Mouse (Mus musculus): Measurements from ENCODE around the gene Unc79.

Gene Unc79

DNA sequence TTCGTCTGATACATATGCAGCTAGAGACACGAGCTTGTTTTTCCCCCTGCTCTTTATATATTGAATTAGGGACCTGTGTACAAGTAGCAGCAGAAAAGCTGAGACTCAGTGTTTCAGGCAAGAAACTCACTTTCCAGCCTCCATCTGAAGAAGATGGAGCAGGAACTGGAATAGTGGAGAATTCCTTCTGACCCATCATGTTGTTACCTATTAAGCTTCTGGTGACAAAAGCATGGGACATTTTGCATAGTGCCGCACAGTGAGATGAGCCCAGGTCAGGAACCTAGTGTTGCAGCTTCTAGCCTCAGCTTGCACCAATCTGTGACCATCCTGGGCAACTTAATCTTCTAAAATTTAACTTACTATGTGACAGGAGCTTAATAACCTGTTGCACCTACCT lies 92.7 kb downstream of the Unc79 start:
- DNase-seq (ENCODE audit: low spot score), result no peak

DNA sequence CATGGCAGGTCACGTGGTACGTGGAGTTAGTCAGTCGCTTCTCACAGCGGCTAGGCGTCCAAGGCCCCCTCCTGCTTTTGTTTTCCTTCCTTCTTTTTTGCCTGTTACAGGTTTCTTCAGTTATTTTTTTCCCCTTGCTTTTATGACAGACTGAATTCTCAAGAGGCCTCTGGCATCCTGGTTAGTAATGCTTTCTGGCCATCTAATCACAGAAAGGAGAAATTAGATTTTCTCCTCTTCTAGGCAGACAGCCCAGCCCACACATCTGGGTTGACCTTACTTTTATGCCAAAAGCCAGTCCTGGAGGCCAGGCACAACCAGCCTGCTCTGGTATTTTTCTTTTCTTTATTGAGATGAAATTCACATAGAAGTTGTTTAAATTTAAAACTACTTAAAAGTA lies 94.1 kb downstream of the Unc79 start:
- DNase-seq (ENCODE audit: low spot score), result no peak

DNA sequence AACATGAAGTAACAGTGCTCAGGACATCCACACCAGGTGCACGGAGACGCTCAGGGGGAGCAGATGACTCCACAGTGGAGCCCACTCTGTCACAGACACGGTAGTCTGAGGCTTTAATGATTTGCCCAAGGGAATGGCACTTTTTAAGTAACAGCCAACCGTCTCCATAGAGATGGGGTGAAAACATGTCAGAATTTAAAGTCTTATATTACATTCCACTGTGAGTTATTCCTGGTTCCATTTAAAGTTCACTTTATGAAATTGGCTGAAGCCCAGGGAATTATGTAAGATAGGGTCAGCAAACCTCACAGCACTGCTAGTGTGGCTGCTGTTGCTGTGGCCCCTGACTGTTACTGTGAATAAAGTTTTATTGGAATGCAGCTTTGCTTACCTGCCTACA lies 95.8 kb downstream of the Unc79 start:
- no peak for DNase-seq (ENCODE audit: low spot score)

GRCm38 (mm10) chr12:103049865-103050264 lies 101.2 kb downstream of the Unc79 start:
- DNase-seq (ENCODE audit: low spot score), result no peak

DNA sequence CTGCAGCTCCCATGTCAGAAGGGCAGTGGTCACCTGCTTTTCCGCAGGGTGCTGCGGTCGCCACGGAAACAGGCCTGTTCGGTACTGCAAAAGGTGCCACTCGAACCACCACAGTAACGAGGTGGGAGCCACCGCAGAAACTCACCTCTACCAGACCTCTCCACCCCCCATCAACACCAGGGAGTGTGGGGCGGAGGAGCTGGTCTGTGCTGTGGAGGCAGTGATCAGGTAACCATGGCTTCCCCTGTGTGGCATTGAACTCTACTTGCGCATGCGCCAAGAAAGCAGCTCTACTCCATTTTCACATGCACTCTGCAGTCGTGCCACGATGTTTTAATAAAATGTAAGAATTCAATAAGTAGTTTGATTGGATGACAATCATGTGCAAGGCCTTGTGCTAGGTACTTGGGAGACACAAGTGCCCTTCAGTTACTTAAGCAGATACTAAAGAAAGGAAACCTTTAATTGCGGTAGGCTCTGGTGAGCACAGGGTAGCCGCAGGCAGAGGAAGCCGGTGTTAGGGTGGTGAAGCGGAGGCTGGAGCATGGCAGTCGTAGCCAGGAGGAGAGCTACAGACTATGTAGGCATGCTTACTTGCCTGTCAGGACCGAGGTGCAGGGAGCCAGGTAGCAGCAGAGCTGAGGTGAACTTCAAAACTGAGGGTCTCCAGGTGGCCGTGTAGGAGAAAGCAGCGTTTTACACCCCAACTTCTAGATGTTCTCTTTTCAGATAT lies 110.8 kb downstream of the Unc79 start:
- no peak for DNase-seq (ENCODE audit: low spot score)

GRCm38 (mm10) chr12:103060791-103061190 lies 112.1 kb downstream of the Unc79 start:
- DNase-seq (ENCODE audit: low spot score), result no peak

- DNase-seq (ENCODE audit: low spot score), result no peak
Measured at GRCm38 (mm10) chr12:103062133-103062532, 113.5 kb downstream of the Unc79 start.

- no peak for DNase-seq (ENCODE audit: low spot score)
Measured at GRCm38 (mm10) chr12:103064944-103065343, 116.3 kb downstream of the Unc79 start.

- DNase-seq (ENCODE audit: low spot score), result no peak
Measured at GRCm38 (mm10) chr12:103068161-103068560, 119.5 kb downstream of the Unc79 start.

GRCm38 (mm10) chr12:103069565-103069964 lies 120.9 kb downstream of the Unc79 start:
- DNase-seq (ENCODE audit: low spot score), result no peak

DNA sequence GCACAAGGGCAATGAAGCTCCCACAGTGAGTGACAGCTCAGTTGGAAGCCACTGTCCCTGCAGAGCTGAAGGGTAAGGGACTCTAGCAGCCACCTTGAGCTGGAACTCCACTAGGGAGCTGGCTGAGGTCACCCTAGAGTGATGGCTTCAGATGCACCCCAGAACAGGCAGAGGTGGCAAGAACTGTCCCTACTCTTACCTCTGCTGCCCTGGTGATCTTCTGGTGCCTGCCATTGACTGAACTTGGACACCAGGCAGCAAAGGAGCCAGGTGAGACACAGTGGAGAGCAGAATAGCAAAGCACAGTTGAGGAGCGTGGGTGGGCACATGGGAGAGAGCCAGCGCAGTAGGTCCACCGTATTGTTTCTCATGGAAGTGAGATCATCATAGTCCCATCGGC lies 125.3 kb downstream of the Unc79 start:
- DNase-seq (ENCODE audit: low spot score), result no peak

DNA sequence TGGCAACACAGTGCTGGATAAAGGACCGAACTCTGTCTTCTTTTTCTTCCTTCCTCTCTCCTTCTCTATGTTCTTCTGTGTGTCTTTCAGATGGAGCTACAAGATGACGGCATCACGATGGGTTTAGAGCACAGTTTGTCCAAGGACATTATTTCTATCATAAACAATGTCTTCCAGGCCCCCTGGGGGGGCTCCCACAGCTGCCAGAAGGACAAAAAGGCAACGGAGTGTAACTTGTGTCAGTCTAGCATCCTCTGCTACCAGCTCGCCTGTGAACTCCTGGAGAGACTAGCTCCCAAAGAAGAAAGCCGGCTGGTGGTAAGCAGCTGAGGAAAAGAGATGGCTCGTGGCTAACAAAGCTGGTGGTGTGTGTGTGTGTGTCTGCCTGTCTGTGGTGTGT lies 130.1 kb downstream of the Unc79 start:
- DNase-seq (ENCODE audit: low spot score), result no peak

DNA sequence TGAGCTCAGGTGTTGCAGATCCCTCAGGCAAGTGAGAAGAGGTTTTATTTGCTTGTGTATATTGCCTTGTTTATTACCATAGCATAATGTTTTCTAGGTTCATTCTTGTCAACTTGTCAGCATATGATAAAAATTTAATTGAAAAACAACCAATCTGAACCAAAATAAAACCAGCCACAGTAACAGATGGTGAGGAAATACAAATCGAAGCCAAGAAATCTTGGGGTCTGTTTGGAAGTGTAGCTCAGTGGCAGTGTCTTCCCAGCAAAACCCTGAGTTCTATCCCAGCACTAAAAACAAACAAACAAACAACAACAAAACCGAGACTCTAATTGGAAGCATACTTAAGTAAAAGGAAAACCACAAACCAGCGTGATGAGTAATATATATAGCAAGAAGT lies 131.4 kb downstream of the Unc79 start:
- DNase-seq (ENCODE audit: low spot score), result no peak

GRCm38 (mm10) chr12:103091831-103092230 lies 143.2 kb downstream of the Unc79 start:
- DNase-seq (ENCODE audit: low spot score), result no peak

DNA sequence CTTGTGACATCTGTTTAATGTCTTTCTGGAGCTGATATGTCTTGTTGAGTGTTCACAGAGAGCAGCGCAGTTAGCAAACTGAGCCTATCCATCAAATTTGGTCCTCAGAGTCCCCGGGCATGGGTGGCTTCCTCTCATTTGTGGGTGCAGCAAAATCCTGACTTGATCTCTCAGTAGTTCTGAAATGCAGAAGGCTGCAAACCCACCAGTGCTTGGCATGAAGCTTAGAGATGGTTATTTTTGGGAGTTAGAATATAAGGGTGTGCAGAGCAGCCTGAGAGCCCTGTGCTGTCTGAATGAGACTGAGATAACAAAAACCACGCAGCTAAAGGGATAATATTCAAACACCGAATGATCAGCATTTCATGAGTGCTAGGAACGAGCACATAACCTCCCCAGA lies 146.5 kb downstream of the Unc79 start:
- DNase-seq (ENCODE audit: low spot score), result no peak

- no peak for DNase-seq (ENCODE audit: low spot score)
Measured at GRCm38 (mm10) chr12:103099185-103099584, 150.5 kb downstream of the Unc79 start.

GRCm38 (mm10) chr12:103100088-103100487 lies 151.4 kb downstream of the Unc79 start:
- DNase-seq (ENCODE audit: low spot score), result peak; percentile 64

DNA sequence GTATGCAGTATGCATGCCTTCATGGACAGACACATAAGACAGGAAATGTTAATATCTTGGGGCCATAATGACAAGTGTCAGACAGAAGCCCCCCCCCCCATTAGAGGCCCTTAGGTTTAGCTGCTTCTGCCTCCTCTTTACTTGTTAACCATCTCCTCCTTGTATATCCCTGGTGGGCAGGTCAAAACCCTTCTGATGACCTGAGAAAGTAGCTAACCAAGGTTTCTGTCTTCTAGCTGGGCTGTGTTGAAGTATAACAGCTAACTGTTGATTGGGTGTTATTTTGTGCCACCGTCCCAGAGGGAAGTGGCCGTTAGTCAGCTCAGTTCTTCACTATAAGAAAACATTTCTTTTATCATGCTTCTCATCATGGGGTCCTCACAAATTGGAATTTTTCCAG lies 154.4 kb downstream of the Unc79 start:
- DNase-seq (ENCODE audit: low spot score), result no peak

GRCm38 (mm10) chr12:103103601-103104000 lies 154.9 kb downstream of the Unc79 start:
- peak; percentile 53 for DNase-seq (ENCODE audit: low spot score)

DNA sequence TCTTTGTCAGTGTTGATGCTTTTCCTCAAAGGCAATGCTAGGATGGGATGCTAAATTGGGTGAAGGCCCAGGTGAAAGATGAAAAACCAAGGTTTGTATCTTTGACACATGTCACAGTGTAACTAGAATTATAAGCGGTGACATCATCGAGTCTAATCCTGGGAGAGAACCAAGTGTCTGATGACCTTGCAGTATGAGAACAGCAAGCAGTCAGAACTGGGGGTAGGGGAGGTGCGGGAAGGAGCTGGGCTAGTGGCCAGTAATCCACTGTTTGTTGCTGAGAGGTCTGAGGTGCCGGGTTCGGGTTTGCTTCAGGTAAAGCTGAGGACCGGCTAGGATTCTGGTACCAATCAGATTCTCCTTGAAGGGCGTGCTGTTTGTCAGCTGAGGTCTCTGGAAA lies 160.6 kb downstream of the Unc79 start:
- no peak for DNase-seq (ENCODE audit: low spot score)

- no peak for DNase-seq (ENCODE audit: low spot score)
Measured at GRCm38 (mm10) chr12:103116639-103117038, 168.0 kb downstream of the Unc79 start.

DNA sequence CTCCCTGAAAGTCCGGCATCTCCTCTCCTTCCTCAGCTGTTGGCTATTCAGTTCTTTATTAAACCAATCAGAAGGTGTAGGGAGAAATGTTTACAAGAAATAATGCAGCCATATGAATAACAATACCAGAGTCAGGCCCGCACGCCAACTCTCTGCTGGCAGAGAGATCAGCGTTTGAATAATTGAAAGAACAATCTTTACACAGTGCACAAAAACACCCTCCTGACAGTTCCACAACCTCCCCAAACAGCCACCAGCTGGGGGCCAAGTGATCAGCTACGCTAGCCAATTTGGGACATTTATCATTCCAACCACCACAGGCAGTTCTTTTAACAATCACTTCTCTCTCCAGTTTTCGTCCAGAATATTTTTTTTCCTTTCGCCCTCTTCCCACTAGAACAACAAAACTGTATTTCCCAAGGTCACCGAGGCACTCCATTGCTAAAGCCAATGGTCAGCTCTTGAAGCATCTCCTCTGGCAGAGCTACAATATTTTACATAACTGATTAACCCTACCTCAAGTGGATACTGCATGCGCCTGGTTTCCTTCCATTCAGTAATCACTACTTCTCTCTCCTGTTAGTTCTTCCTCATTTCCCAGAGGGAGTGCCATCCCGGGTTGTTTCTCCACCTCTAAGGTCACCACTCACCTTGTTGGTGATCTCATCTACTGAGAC lies 169.0 kb downstream of the Unc79 start:
- DNase-seq (ENCODE audit: low spot score), result no peak

- DNase-seq (ENCODE audit: low spot score), result no peak
Measured at GRCm38 (mm10) chr12:103121928-103122327, 173.3 kb downstream of the Unc79 start.

GRCm38 (mm10) chr12:103123861-103124260 lies 175.2 kb downstream of the Unc79 start:
- DNase-seq (ENCODE audit: low spot score), result no peak
